Mouse (Mus musculus): ENCODE data around the gene Tmem94. TPM values are rescaled to one million over a fixed set of nuclear protein-coding genes. Genes with fewer than 3 reads are reported as not detected.

The Tmem94 gene
- polyA plus RNA-seq, 1 experiment from 2014 or later: 20.3 TPM

GRCm38 (mm10) chr11:115811381-115812093, 46.3 kb downstream of the Tmem94 start:
- H3K27me3 ChIP-seq (replicated peaks): no peaks in the 10 kb centered on the region
- H3K4me3 ChIP-seq (replicated peaks): peak overlapping the region; percentile 84
- WGBS: 80% methylated on average over 20 of the region's 20 CpGs
- H3K4me1 ChIP-seq: peaks cover 82% of the 10 kb centered on the region
- no peak overlapping the region; the same call in 1 of the 2 replicates for H3K9ac ChIP-seq (replicated peaks)
- H3K27ac ChIP-seq (replicated peaks): peak overlapping the region; percentile 76; the same call in 1 of the 2 replicates
- H3K36me3 ChIP-seq: no peaks in the 10 kb centered on the region
- H3K9me3 ChIP-seq (replicated peaks): no peaks in the 10 kb centered on the region
- ATAC-seq (ENCODE audit: low FRiP score): no peak
- H3K4me2 ChIP-seq: peak overlapping the region; percentile 96

- 33% methylated on average over 7 of the region's 7 CpGs for WGBS
These were observed 46.9 kb downstream of the Tmem94 start for GRCm38 (mm10) chr11:115812095-115812494.

GRCm38 (mm10) chr11:115812533-115813420, 47.5 kb downstream of the Tmem94 start:
- peak overlapping the region; percentile 48 for H3K9ac ChIP-seq (replicated peaks)
- no peaks in the 10 kb centered on the region for H3K9me3 ChIP-seq (replicated peaks)
- WGBS: 4% methylated on average over 28 of the region's 28 CpGs
- peaks cover 9% of the 10 kb centered on the region for H3K36me3 ChIP-seq
- H3K27ac ChIP-seq (replicated peaks): peak overlapping the region; percentile 76
- H3K4me1 ChIP-seq: peaks cover 72% of the 10 kb centered on the region
- H3K27me3 ChIP-seq (replicated peaks): no peaks in the 10 kb centered on the region
- ATAC-seq (ENCODE audit: low FRiP score): peak; percentile 28; the same call in 1 of the 2 replicates
- peak overlapping the region; percentile 96 for H3K4me2 ChIP-seq
- H3K4me3 ChIP-seq (replicated peaks): peak overlapping the region; percentile 84

More at GRCm38 (mm10) chr11:115812095-115812494, 46.9 kb downstream of the Tmem94 start:
- ATAC-seq (ENCODE audit: low FRiP score): no peak
- Histone ChIP-seq H3K4me3 (replicated peaks) (peak overlapping the region; percentile 84), H3K4me1 (peaks cover 77% of the 10 kb centered on the region), H3K9me3 (replicated peaks) (no peaks in the 10 kb centered on the region), H3K36me3 (peaks cover 4% of the 10 kb centered on the region), H3K27me3 (replicated peaks) (no peaks in the 10 kb centered on the region), H3K9ac (replicated peaks) (peak overlapping the region; percentile 48), H3K4me2 (peak overlapping the region; percentile 96), H3K27ac (replicated peaks) (peak overlapping the region; percentile 76; the same call in 1 of the 2 replicates)

GRCm38 (mm10) chr11:115813507-115814296, 48.5 kb downstream of the Tmem94 start, which contains the start of gene Caskin2:
Gene Caskin2 (minus strand): TSS chr11:115813639.
- H3K4me1 ChIP-seq: peaks cover 62% of the 10 kb centered on the region
- WGBS: under 1% methylated on average over 40 of the region's 44 CpGs
- peak within 1 kb of the TSS; percentile 84 for H3K4me3 ChIP-seq (replicated peaks)
- peak within 1 kb of the TSS; percentile 85 for H3K9ac ChIP-seq (replicated peaks)
- H3K27ac ChIP-seq (replicated peaks): peak within 1 kb of the TSS; percentile 76
- peaks cover 15% of the 10 kb centered on the region for H3K36me3 ChIP-seq
- H3K4me2 ChIP-seq: peak within 1 kb of the TSS; percentile 96
- H3K9me3 ChIP-seq (replicated peaks): no peaks in the 10 kb centered on the region
- H3K27me3 ChIP-seq (replicated peaks): no peaks in the 10 kb centered on the region
- ATAC-seq (ENCODE audit: low FRiP score): peak; percentile 90

GRCm38 (mm10) chr11:115814605-115815450, 49.6 kb downstream of the Tmem94 start, which contains the start of gene Tsen54:
Gene Tsen54 (plus strand): TSS chr11:115814724.
- Histone ChIP-seq H3K27me3 (replicated peaks) (no peaks in the 10 kb centered on the region), H3K36me3 (peaks cover 20% of the 10 kb centered on the region), H3K4me1 (peaks cover 51% of the 10 kb centered on the region), H3K4me2 (peak within 1 kb of the TSS; percentile 96), H3K4me3 (replicated peaks) (peak within 1 kb of the TSS; percentile 84), H3K27ac (replicated peaks) (peak within 1 kb of the TSS; percentile 76), H3K9ac (replicated peaks) (peak within 1 kb of the TSS; percentile 85), H3K9me3 (replicated peaks) (no peaks in the 10 kb centered on the region)
- ATAC-seq (ENCODE audit: low FRiP score): peak; percentile 74
- WGBS: under 1% methylated on average over 80 of the region's 84 CpGs

- Histone ChIP-seq H3K4me2 (no peak overlapping the region), H3K4me1 (peaks cover 30% of the 10 kb centered on the region), H3K9ac (replicated peaks) (no peak overlapping the region), H3K36me3 (peaks cover 45% of the 10 kb centered on the region), H3K4me3 (replicated peaks) (no peak overlapping the region), H3K27me3 (replicated peaks) (no peaks in the 10 kb centered on the region), H3K9me3 (replicated peaks) (no peaks in the 10 kb centered on the region), H3K27ac (replicated peaks) (no peak overlapping the region)
- 90% methylated on average over 5 of the region's 5 CpGs for WGBS
- no peak for ATAC-seq (ENCODE audit: low FRiP score)
These were observed 52.1 kb downstream of the Tmem94 start for GRCm38 (mm10) chr11:115817331-115817730.

- Histone ChIP-seq H3K4me3 (replicated peaks) (no peak overlapping the region), H3K4me2 (no peak overlapping the region), H3K36me3 (peaks cover 51% of the 10 kb centered on the region), H3K9me3 (replicated peaks) (no peaks in the 10 kb centered on the region), H3K9ac (replicated peaks) (no peak overlapping the region), H3K4me1 (peaks cover 28% of the 10 kb centered on the region), H3K27me3 (replicated peaks) (peaks cover 18% of the 10 kb centered on the region), H3K27ac (replicated peaks) (no peak overlapping the region)
- 90% methylated on average over 16 of the region's 16 CpGs for WGBS
- ATAC-seq (ENCODE audit: low FRiP score): no peak
These were observed 54.8 kb downstream of the Tmem94 start for GRCm38 (mm10) chr11:115819915-115820623.

GRCm38 (mm10) chr11:115821001-115821400, 55.8 kb downstream of the Tmem94 start:
- Histone ChIP-seq H3K9me3 (replicated peaks) (no peaks in the 10 kb centered on the region), H3K27me3 (replicated peaks) (peaks cover 27% of the 10 kb centered on the region), H3K9ac (replicated peaks) (no peak overlapping the region), H3K27ac (replicated peaks) (no peak overlapping the region), H3K36me3 (peaks cover 51% of the 10 kb centered on the region), H3K4me3 (replicated peaks) (no peak overlapping the region), H3K4me1 (peaks cover 19% of the 10 kb centered on the region), H3K4me2 (no peak overlapping the region)
- ATAC-seq (ENCODE audit: low FRiP score): no peak
- 85% methylated on average over 4 of the region's 4 CpGs for WGBS

GRCm38 (mm10) chr11:115823774-115824740, 58.8 kb downstream of the Tmem94 start, which contains the start of gene Llgl2:
Gene Llgl2 (plus strand): TSS chr11:115824049.
- Histone ChIP-seq H3K27ac (replicated peaks) (no peak within 1 kb of the TSS), H3K36me3 (peaks cover 35% of the 10 kb centered on the region), H3K9ac (replicated peaks) (peak within 1 kb of the TSS; percentile 52), H3K27me3 (replicated peaks) (peaks cover 32% of the 10 kb centered on the region), H3K9me3 (replicated peaks) (no peaks in the 10 kb centered on the region), H3K4me1 (peaks cover 15% of the 10 kb centered on the region), H3K4me2 (peak within 1 kb of the TSS; percentile 98), H3K4me3 (replicated peaks) (peak within 1 kb of the TSS; percentile 56)
- peak; percentile 82 for ATAC-seq (ENCODE audit: low FRiP score)
- under 1% methylated on average over 87 of the region's 87 CpGs for WGBS
